Mouse (Mus musculus): ENCODE measurements around the gene Msi2. TPM values are rescaled to one million over a fixed set of nuclear protein-coding genes. Genes with fewer than 3 reads are reported as not detected.

Gene Msi2
- polyA plus RNA-seq, 1 experiment: 14.4 TPM

DNA sequence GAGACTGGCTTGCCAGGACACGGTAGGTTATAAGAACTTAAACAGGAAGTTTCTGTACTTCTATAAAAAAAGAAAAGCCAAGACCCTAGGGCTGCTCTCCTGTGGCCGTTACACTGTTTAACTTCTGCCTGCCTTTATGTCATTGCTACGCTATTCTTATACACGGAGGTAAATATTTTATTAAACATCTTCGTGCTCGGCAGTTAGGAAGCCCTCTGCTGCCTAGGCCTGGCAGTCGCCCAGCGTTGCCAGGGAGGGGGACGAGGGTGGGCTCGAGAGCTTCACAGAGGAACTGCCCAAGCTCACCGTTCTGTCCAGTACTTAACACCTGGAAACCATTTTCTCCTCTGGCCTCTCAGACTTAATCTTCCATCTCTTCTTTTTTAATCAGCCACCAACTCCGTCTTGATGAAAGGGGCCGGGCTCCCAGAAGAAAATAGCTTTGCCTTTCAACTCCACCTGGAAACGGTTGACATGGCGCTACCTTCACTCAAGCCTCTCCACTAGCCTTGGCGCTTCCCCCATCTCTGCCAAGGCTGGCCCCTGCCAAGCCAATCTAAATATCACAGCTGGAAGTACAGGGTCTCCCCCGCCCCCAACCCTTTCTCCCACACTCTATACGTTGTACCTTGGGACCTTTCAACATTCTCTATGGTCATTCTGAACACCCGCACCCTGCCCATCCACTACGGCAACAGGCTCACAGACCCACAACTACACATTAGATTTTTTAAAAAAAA is 9.6 kb upstream of the Msi2 start:
- Histone ChIP-seq H3K36me3 (replicated peaks; ENCODE audit: low read length) (no peaks in the 10 kb centered on the region), H3K9me3 (peaks cover 8% of the 10 kb centered on the region), H3K4me1 (no peaks in the 10 kb centered on the region), H3K4me3 (replicated peaks) (no peak overlapping the region), H3K27me3 (replicated peaks) (peaks cover 15% of the 10 kb centered on the region)
- TF ChIP-seq FLI1 (IDR thresholded peaks at IDR 0.05; ENCODE audit: low read length): no peak
- no peak for TF ChIP-seq GATA1 (IDR thresholded peaks at IDR 0.05; ENCODE audit: borderline replicate concordance, low read length)

DNA sequence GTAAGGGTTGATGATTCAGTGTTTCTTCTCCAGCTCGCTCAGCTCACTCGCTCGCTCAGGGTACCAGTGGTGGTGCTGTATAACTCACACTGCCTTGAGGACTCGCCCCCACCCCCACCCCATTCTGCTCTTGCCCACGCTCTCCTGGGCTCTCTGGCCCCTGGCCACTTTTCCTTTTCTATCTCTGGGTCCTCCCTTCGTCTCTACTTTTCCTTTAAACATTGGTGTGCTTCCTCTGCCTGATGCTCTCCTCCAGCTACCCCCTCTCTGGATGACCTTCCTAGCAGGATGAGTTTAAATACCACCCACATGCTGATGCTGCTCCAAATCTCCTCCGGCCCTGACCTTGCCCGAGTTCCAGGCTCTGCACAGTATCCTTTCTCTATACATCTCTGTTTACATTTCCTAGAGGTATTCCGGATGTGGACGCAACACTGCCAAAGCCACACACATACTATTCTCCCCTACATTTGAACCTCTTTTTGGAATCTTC is 2.9 kb upstream of the Msi2 start:
- Histone ChIP-seq H3K9me3 (no peaks in the 10 kb centered on the region), H3K36me3 (replicated peaks; ENCODE audit: low read length) (no peaks in the 10 kb centered on the region), H3K27me3 (replicated peaks) (no peaks in the 10 kb centered on the region), H3K4me3 (replicated peaks) (no peak overlapping the region), H3K4me1 (peaks cover 5% of the 10 kb centered on the region)
- no peak for TF ChIP-seq GATA1 (IDR thresholded peaks at IDR 0.05; ENCODE audit: borderline replicate concordance, low read length)
- no peak for TF ChIP-seq FLI1 (IDR thresholded peaks at IDR 0.05; ENCODE audit: low read length)

DNA sequence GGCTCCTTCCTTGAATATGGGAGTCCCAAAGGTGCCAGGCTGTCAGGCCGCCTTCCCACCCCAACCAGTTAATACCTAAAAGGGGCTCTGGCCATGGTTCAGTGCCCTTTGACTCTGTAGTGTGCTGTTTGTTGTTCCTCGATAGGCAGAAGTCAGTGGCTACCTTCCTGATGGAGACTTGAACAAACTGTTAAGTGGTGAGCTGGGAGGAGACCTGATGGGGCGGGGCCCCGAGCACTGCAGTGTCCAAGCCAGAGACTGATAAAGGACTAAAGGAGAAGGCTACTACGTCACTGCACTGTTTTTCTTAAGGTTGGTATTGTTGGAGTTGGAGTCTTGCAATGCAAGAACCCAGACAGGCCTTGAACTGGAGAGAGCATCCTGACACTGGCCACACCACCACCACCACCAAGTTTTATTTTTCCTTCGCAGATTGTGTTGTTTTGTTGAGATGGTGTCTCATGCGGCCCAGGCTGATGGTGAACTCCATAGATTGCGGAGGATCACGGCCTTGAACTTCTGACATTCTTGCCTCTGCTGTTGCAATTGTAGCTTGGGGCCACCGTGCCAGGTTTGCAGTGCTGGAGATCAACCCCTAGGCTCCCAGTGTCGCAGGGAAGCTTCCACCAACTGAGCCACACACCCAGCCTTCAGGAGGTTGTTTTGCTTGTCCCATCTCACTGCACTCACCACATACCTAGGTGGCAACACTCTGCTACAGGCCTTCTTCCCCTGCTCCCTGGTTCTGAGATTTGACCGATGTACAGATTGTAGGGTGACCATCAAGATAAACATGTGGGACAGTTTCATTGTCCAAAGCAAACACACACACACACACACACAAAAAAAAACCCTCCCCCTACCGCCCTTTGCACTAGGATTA is 2.2 kb upstream of the Msi2 start:
- Histone ChIP-seq H3K27me3 (replicated peaks) (no peaks in the 10 kb centered on the region), H3K36me3 (replicated peaks; ENCODE audit: low read length) (no peaks in the 10 kb centered on the region), H3K9me3 (no peaks in the 10 kb centered on the region), H3K4me3 (replicated peaks) (no peak overlapping the region), H3K4me1 (peaks cover 11% of the 10 kb centered on the region)
- TF ChIP-seq FLI1 (IDR thresholded peaks at IDR 0.05; ENCODE audit: low read length) (no peak), GATA1 (IDR thresholded peaks at IDR 0.05; ENCODE audit: borderline replicate concordance, low read length) (no peak)

DNA sequence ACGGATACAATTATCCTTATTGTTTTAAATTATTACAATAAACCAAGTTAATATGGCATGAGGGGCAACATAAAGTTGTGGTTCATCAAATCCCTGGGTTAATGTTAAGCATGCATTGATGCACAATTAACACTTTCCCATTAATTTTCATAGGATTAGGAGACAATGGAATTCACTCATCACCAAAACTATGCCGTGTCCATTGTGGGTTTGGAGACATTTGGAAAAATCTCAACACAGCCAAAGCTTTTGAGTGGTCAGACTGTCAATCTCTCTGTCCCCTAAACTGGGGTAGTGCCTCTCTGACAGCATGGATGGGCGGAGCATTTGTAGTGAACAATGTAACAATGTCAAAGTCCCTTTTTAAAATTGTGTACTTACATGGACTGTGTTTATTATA is 1.3 kb upstream of the Msi2 start:
- H3K27me3 ChIP-seq (replicated peaks): no peaks in the 10 kb centered on the region
- H3K36me3 ChIP-seq (replicated peaks; ENCODE audit: low read length): peaks cover 8% of the 10 kb centered on the region
- no peaks in the 10 kb centered on the region for H3K9me3 ChIP-seq
- H3K4me1 ChIP-seq: peaks cover 20% of the 10 kb centered on the region
- no peak overlapping the region for H3K4me3 ChIP-seq (replicated peaks)
- no peak for TF ChIP-seq GATA1 (IDR thresholded peaks at IDR 0.05; ENCODE audit: borderline replicate concordance, low read length)
- TF ChIP-seq FLI1 (IDR thresholded peaks at IDR 0.05; ENCODE audit: low read length): no peak

DNA sequence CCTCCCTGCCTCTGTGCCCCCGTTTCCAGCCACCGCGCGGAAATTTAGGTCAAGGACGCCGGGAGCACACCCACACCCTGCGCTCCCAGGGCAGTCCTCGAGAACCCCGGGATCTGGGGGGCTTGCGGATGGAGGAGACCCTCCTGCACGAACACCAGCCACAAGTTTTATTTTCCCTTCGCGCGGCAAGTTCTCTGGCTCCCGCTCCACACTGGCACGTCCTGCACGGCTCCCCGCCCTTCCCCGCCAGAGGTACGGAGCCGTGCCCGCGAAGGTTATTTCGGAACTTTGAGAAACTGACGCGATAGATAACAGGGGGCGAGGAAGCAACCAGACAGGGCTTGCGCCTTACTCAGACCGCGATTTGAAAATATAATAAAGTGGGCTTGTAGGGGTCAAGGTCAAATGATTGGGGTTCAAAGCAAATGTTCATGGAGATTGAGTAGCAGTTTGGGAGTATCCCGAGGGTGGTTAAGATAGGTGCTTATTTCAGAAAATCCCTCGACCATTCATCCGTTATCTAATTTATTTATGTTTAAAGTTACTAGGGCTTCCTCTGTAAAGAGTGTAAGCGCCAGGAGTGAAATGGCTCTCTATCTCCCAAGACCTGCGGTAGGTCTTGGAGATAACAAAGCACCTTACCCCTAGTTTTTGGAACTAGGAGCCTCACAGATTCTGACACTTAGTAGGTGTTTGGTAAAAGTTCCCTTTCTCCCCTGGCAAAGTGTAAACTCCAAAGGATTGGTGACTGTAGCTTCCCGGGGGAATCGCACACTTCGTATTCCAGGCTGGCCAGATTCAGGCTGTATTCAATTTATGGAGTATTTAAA is 668 bp upstream of the Msi2 start:
- peaks cover 20% of the 10 kb centered on the region for H3K4me1 ChIP-seq
- H3K9me3 ChIP-seq: no peaks in the 10 kb centered on the region
- peaks cover 14% of the 10 kb centered on the region for H3K36me3 ChIP-seq (replicated peaks; ENCODE audit: low read length)
- H3K4me3 ChIP-seq (replicated peaks): peak overlapping the region; percentile 95
- TF ChIP-seq FLI1 (IDR thresholded peaks at IDR 0.05; ENCODE audit: low read length) (no peak), GATA1 (IDR thresholded peaks at IDR 0.05; ENCODE audit: borderline replicate concordance, low read length) (no peak)
- no peaks in the 10 kb centered on the region for H3K27me3 ChIP-seq (replicated peaks)

DNA sequence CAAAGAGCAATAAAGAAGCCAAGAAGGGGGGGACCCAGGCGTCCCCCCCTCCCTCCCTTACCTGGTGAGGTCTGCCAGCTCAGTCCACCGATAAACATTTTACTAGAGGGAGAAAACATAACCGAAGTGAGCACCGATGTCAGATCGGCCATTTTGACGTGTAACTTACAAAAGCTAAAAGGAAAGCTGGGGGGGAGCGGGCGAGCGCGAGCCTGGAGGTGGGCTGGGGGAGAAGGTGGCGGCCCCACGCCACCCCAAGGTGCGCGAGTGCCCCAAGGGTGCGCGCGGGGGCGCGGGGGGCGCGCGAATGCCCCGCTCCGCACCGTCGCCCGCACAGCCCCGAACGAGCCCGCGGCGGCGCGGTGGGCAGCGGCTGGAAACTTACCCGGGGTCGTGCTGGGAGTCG is 666 bp downstream of the Msi2 start:
- H3K9me3 ChIP-seq: no peaks in the 10 kb centered on the region
- H3K36me3 ChIP-seq (replicated peaks; ENCODE audit: low read length): peaks cover 25% of the 10 kb centered on the region
- TF ChIP-seq FLI1 (IDR thresholded peaks at IDR 0.05; ENCODE audit: low read length) (no peak), GATA1 (IDR thresholded peaks at IDR 0.05; ENCODE audit: borderline replicate concordance, low read length) (no peak)
- H3K27me3 ChIP-seq (replicated peaks): no peaks in the 10 kb centered on the region
- peaks cover 20% of the 10 kb centered on the region for H3K4me1 ChIP-seq
- peak overlapping the region; percentile 95 for H3K4me3 ChIP-seq (replicated peaks)

DNA sequence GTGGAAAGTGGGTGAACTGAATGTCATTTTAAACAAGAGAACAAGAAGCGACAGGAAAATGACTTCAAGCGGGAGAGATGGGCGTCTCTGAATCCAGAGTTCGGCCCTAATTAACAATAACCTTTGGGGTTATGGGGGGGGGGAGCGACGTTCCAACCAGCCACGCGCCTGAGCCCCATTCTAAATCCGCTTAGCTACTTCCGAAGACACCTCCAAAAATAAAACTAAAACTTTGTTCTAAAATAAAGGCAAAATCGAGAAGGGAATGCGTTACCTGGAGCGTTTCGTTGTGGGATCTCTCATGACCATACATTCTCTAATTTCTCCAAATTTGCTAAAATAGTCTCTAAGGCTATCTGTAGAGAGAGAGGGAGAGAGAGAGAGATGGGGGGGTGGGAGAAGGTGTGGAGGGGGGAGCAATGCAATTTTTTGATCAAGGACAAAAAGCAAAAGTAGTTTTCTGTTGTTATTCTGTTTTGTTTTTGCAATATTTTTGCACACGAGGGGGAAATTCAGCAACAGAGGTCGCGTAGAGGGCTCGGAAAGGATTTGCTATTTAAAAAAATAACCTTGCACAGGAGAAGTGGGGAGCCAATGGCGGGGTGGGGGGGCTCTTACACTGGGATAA is 1.2 kb downstream of the Msi2 start:
- H3K4me3 ChIP-seq (replicated peaks): peak overlapping the region; percentile 95
- no peak for TF ChIP-seq GATA1 (IDR thresholded peaks at IDR 0.05; ENCODE audit: borderline replicate concordance, low read length)
- TF ChIP-seq FLI1 (IDR thresholded peaks at IDR 0.05; ENCODE audit: low read length): no peak
- H3K4me1 ChIP-seq: peaks cover 20% of the 10 kb centered on the region
- no peaks in the 10 kb centered on the region for H3K9me3 ChIP-seq
- peaks cover 30% of the 10 kb centered on the region for H3K36me3 ChIP-seq (replicated peaks; ENCODE audit: low read length)
- H3K27me3 ChIP-seq (replicated peaks): no peaks in the 10 kb centered on the region

DNA sequence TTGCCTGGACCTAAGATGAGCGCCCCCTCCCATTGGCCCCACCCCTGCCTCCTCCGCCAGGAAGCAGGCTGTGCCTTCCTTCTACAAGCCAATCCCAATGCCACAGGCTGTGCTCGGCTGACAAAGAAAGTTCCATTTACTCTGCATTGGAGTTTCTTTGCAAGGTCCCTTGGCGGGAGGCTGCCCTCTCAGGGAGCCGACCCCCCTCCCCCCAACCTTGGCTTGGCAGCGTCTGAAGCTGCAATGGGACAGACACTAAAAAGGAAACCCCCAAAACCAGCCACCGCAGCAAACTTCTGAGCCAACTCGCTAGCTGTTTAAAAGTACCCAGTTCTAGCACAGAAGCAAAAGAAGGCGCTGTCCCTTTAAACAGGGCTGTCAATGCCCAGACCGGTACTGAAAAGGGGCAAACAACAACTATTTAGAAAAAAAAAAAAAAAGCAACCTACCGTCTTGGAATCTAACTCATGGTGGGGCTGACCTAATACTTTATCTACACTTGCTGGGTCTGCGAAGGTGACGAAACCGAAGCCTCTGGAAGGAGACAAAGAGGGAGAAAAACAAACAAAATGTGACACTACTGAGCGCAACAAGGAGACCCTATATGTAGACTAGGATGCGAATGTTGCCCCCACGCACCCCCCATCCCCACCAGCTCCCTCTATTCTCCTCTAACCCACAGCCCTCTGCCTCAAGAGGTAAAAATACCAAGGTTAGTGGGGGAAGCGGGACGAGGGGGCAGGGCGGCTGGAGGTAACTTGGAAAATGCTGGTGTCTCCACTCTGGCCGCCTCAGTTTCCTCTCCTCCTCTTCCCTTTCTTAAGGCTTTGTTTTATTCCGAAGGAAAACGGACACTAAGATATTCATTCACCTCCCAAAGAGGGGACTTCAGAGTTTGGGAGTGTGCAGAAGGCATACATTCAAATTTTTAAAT is 2.0 kb downstream of the Msi2 start:
- H3K36me3 ChIP-seq (replicated peaks; ENCODE audit: low read length): peaks cover 38% of the 10 kb centered on the region
- TF ChIP-seq FLI1 (IDR thresholded peaks at IDR 0.05; ENCODE audit: low read length): no peak
- TF ChIP-seq GATA1 (IDR thresholded peaks at IDR 0.05; ENCODE audit: borderline replicate concordance, low read length): no peak
- H3K4me1 ChIP-seq: peaks cover 20% of the 10 kb centered on the region
- peak overlapping the region; percentile 95 for H3K4me3 ChIP-seq (replicated peaks)
- no peaks in the 10 kb centered on the region for H3K27me3 ChIP-seq (replicated peaks)
- no peaks in the 10 kb centered on the region for H3K9me3 ChIP-seq
